Mouse (Mus musculus) embryo, embryonic 11 days (tissue): ENCODE results near the gene Slco3a1.
"Not testable (repeated sequence)": the region's sequence is repeated elsewhere in the genome, so short reads cannot be mapped to it uniquely, and the experiment has no call there.

Experiments used
- DNase-seq: peaks from one replicate; pipeline ENCODE4 v3.0.0-alpha.2; 2015

The Slco3a1 gene

GRCm38 (mm10) chr7:74423928-74424850, 130.4 kb downstream of the Slco3a1 start:
- no peak for DNase-seq

DNA sequence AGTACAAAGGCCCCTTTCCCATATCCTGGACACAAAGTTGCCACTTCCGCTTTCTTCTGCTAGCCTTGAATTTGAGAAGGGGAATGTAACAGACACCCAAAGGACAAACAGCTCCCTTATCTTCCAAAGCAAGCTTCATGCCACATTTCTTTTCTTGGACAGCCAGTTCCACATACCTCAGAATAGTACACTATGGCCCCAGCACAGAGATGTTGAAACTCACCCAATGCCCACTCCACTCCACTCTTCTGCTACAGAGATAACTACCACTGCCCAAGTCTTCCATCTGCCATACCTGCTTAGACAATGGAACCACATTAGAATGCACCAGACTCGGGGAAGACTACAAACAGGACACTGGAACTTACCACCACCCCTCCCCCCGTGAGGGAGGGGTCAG, 131.3 kb downstream of the Slco3a1 start:
- no peak for DNase-seq

DNA sequence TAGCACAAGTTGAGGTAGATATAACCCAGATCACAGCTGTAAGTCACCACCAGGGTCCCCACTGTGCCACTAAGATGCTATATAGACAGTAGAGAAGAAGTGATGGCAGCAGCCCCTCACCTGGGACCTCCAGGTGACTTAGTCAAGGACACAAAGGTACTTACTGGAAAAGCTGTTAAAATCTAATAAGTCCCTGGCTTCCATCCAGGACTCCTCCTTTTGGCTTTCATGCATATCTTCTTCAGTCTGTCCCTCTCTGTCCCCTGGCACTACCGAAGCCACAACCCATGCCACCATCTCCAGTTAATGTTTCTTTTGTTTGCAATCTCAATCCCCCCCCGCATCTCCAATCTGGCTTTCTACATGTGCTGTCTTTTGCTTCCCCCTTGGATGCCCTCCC, 131.8 kb downstream of the Slco3a1 start:
- no peak for DNase-seq

DNA sequence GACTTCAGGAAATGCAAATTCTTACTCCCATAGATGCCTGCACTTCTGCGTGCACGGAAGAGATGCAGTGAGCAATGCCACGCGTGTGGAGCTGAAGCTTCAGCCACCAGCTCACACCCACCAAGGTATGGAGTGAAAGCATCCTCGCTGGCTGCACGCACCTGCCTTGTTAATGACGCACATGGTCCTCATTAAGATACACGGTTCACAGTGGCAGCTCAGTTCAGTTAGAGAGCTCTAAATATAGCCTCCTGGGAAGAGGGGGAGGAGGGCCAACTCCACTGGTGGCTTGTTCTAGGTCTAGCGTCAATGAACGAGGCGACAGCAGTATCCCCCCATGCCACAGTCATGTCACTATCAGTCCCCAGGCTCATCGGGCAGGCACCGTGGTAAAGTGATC, 132.6 kb downstream of the Slco3a1 start:
- DNase-seq: no peak

DNA sequence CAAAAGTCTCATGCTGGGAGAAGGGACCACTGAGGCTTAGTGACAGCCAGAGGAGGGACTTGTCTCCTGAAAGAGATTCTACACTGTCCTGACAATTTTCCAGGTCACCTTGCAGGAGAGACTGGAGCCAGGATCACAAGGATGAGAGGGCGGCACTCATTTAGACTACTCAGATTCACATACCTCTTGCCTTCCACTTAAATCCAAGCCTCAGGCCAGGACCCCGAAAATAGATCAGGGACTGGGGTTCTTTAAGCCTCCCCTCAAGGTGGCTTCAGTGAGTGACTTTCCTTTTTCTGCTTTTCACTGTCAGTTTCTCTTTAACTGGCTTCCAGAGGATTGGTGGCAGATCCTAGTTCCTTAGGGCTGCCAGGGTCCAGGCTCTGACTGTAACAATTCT, 133.0 kb downstream of the Slco3a1 start:
- DNase-seq: no peak

- DNase-seq: no peak
Observed at GRCm38 (mm10) chr7:74419706-74420105, 134.9 kb downstream of the Slco3a1 start.

GRCm38 (mm10) chr7:74417009-74417408, 137.6 kb downstream of the Slco3a1 start:
- peak; percentile 23 for DNase-seq

DNA sequence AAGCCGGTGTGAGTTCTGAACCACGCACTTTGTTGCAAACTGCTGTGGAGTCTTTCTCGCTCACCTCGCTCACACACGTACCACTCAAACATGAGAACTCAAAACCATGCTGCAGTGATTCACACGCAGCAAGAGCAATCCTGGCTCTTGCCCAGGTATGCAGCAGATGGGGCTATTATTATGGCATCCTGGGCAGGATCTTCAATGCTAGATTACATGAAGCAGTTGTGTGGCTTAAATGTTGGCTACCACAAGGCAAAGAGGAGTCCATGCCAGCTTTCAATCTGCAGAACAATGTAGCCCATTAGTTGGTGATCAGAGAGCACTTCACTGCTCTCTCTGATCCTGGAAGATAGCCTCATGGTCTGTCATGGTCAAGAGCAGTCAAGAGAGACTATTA, 139.3 kb downstream of the Slco3a1 start:
- no peak for DNase-seq

DNA sequence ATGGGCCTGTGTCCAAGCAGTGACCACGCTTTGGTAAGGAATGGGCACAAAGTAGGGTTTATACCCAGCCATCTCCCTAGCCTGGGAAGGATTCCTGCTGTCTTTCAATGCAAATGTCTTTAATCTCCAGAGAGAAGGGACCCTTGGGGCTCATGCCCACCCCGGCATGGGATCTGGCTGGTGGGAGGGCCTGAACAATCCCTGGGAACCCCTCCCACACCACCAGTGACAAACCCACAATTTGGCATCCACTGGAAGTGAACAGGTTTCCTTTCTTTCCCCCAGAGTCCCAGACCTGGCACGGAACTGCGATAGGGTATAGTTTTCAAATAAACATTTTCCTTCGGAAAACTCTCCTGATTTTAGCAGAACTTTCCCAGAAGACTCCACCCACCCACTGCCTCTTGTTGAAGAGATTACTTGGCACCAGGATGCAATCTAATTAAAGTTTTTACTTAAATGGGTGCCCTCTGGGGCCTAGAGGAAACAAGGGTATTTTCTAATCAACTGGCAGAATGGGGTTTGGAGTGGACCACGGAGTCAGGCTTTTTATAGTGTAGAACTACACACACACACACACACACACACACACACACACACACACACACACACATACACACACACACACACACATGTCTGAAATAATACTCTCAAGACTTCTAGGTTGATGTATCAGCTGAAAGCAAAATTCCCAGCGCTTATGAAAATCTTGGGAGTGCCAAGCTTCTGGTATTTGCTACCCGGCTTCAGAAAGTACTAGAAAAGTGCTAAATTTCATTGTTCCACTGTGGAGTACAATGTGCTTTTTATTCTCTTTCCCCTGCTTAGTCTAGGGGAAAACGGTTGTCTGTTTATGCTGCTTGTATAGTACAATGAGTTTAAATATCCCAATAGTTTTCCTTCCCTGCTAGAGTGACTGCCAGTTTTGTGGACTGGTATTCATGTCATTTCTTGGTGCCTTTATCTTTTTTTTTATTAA, 140.6 kb downstream of the Slco3a1 start:
- DNase-seq: no peak

DNA sequence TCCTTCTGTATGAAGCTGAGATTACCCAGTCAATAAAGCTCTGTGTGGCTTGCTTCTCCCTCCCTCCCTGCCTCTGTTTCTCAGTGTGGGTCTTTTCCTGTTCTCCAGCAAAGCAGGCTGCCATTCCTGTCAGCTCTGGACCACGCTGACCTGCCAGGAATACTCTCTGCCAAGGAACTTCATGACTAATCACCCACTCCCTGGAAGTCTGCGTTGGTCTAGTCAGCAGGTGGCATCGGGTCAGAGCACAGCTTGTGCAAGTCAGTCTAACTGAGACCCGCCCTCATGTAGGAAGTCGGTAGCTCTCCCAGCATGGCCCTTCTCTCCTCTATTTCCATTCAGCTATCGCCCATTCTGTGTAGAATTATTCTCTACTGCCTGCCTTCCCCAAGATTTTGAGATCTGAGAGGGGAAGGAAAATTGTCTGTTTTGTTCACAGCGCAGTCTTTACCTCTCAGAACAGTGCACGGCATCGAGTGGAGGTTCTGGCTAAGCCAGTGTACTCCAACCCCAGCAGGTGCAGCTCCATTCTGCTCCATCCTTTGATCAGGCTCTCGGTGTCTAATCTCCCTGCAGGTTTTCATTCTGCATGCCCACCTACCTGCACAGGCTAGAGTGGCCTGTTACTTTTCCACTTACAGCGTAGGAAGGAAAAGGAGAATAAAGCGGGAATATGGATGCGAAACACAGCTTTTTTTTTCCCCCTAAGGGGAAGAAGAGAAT, 145.8 kb downstream of the Slco3a1 start:
- DNase-seq: no peak

- not testable (repeated sequence) for DNase-seq
Observed at GRCm38 (mm10) chr7:74407851-74408250, 146.7 kb downstream of the Slco3a1 start.

- no peak for DNase-seq
Observed at GRCm38 (mm10) chr7:74399729-74400128, 154.9 kb downstream of the Slco3a1 start.

GRCm38 (mm10) chr7:74399154-74399553, 155.4 kb downstream of the Slco3a1 start:
- no peak for DNase-seq

DNA sequence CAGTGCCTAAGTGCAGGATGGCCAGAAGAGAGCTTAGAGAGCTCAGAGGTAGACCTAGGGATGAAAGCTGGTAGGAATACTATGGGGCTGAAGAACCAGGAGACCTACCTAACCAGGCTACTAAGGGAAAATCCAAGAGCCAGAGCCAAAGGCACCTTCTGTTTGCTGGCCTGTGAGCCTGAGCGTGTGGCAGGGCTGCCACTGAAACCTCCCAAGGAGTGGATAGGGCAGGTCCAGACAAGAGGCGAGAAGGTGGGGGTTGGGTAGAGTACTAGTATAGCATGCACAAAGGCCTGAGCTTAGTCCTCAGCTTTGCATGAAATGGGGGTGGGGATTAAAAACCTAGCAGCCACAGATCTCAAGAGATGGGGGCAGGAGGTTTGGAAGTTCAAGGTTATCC, 156.3 kb downstream of the Slco3a1 start:
- DNase-seq: no peak

DNA sequence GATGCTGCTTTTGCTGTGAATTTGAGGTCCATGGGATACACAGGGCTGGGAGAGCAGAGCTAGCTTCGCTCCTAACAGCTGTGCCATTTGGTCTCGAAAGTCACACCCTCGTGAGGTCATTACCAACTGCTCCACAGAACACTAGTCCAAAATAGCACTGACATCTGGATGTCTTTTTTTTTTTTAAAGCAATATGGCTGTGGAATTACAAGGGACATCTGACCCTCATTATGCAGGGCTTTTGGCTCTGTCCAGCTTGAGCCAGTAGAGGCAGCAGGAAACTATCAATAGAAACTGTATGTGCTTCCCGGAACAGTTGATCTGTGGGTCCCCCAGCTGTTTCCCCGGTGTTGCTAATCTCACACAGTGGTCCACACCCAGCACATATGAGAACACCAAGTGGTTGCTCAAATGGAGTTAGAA, 163.1 kb downstream of the Slco3a1 start:
- peak; percentile 27 for DNase-seq

DNA sequence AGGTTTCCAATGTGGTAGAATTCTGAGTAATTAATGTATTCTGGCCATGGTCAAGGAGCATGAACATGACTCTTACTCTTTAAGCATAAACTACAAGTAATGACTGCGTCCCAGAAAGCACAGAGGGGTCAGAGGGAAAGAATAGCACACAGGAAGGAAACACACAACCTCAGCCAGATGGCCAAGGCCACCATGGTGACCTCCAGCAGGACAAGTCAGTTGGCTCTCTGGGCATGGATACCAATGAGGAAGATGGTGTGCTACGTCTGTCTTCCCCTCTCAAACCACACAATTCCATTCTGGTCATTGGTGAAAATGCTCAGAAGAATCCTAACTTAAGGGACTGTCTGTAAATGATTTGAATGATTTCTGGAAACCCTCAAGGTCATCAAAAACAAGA, 165.0 kb downstream of the Slco3a1 start:
- DNase-seq: no peak

DNA sequence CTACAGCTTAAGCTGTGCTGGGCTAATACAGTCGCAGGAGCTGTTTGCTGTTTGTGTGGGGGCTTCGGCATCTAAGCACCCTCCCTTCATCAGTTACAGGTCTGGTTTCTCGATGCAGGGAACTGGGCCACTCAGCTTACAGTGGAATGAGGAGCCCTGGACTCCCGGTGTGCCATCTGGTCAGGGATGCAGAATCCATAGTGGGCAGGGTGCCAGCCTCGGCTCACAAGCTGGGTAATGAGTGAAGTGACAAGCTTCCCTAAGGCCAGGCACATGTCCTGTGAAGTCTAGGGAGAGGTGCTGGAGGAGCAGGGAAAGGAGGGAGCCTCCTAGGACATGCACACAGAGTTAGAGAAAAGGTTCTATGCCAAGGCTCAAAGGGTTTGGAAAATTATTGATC, 168.3 kb downstream of the Slco3a1 start:
- DNase-seq: no peak

DNA sequence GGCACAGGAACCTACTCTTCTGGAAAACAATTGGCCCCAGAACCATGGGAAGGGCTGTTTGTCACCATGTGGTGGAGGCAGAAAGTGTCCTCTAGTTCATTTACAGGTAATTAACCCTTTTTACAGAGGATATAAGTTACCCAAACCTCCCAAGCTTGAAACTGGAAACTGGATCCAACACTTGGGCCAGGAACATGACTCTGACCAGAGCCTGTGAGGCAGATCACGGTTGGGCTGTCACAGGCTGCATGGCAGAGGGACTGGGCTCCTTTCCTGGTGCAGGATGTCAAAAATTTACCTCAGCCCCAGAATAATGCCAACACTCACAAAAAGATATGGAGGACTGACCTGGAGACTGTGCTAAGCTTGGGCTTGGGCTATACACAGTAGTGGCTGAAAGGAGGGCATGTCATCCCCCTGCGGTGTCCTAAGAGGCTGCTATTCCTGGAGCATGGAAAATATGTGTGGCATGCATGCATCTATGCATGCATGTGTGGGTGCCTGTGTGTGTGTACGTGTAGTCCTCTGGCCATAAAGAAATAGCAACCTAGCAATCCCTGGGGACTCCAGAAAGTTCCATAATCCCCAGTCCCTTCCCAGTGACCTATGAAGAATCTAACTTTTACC, 171.4 kb downstream of the Slco3a1 start:
- DNase-seq: no peak

- DNase-seq: no peak
Observed at GRCm38 (mm10) chr7:74382286-74382685, 172.3 kb downstream of the Slco3a1 start.

DNA sequence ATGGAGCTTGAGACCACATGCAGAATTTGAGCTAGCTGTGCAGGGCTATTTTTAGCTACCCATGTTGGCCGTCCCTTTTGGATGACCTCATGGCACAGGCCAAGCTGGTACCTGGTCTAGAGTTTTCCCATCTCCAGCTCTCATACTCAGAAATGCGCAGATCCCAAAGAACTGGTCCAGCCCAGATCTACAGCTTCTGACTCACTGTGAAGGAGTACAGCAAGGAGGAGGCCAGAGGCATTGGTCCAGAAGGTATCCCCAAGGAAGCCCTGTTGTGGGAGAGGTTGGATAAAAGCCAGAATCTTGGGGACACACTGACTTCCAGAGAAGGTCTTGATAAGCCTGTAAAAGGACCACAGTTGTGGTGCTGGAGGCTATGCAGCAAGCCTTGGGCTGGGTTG, 172.7 kb downstream of the Slco3a1 start:
- DNase-seq: no peak

- no peak for DNase-seq
Observed at GRCm38 (mm10) chr7:74381051-74381450, 173.5 kb downstream of the Slco3a1 start.

GRCm38 (mm10) chr7:74377909-74378308, 176.7 kb downstream of the Slco3a1 start:
- DNase-seq: no peak
